Mouse (Mus musculus): ENCODE results near the gene Exosc5. TPM values are rescaled to one million over a fixed set of nuclear protein-coding genes. Genes with fewer than 3 reads are reported as not detected.
A peak's percentile ranks its signal among the peaks of the same experiment; 100 is the strongest.

Gene Exosc5
- polyA plus RNA-seq, 1 experiment from 2014 or later: 64.7 TPM

DNA sequence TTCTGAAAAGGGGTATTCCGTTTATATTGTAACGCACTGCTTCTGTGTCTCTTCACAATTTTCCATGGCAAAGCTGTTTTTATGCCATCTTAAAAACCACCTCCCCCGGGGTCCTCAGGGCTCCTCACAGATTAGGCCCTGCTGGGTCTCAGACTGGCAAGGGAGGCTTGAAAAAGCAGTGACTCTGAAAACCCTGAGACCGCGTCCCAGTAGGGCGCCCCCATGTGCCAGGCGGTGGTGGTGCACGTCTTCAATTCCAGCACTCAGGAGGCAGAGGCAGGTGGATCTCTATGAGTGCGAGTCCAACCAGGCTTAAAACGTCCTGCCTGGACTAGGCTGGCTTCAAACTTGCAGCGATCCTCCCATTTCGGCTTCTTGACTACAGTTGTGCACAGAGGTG lies 41.8 kb downstream of the Exosc5 start:
- peaks cover 11% of the 10 kb centered on the region for H3K4me1 ChIP-seq
- H3K4me2 ChIP-seq: no peak overlapping the region
- peaks cover 15% of the 10 kb centered on the region for H3K27me3 ChIP-seq
- no peak for ATAC-seq (ENCODE audit: insufficient number of reproducible peaks, low FRiP score, low TSS enrichment, low read depth)
- peaks cover 8% of the 10 kb centered on the region; the same call in 1 of the 2 replicates for H3K36me3 ChIP-seq
- H3K27ac ChIP-seq: no peak overlapping the region
- WGBS: 78% methylated on average over 12 of the region's 12 CpGs
- H3K9me3 ChIP-seq: no peaks in the 10 kb centered on the region
- no peak overlapping the region for H3K9ac ChIP-seq
- H3K4me3 ChIP-seq: no peak overlapping the region

DNA sequence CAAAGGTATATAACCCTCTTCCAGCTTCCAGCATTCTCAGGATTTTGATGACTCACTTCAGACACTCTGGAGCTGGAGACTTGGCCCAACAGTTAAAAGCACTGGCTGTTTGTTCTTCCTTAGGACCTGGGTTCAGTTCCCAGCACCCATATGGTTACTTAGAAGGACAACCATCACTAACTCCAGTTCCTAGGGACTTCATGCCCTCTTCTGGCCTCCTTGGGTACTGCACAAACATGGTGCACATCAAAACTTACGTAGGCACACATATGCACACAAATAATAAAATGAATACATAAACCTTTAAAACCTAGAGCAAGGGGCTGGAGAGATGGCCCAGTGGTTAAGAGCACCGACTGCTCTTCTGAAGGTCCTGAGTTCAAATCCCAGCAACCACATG lies 43.4 kb downstream of the Exosc5 start:
- 88% methylated on average over 2 of the region's 2 CpGs for WGBS
- peaks cover 4% of the 10 kb centered on the region; the same call in 1 of the 2 replicates for H3K36me3 ChIP-seq
- no peak for ATAC-seq (ENCODE audit: insufficient number of reproducible peaks, low FRiP score, low TSS enrichment, low read depth)

DNA sequence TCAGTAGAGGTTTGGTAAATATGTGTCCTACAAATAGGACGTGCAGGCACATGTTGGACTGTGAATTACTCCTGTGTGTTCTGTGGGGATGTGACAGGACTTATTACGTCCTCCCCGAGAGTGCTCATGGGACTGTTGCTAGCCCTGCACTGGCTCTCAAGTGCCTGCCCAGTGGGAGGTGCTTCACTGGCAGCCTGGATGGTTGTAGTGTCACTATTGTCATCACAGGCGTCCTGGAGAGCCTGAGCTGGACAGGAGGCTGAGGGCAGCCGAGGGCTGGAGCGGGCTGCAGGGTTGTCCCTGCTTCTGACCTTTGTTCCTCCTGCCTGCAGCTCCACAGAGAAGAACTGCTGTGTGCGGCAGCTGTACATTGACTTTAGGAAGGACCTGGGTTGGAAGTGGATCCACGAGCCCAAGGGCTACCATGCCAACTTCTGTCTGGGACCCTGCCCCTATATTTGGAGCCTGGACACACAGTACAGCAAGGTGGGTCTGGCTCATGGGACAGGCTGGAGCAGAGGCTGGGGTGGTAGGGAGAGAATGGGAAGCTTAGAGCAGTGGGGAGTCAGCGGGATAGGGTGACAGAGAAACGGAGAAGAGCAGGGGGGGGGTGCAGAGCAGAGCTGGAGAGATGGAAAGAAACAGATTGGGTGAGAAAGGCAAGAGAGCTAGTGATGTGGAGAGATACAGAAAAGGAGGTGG lies 45.0 kb downstream of the Exosc5 start:
- ATAC-seq (ENCODE audit: insufficient number of reproducible peaks, low FRiP score, low TSS enrichment, low read depth): no peak
- H3K9ac ChIP-seq: no peak overlapping the region
- H3K27ac ChIP-seq: no peak overlapping the region
- 0 out of 2 replicates have a peak, but pooled peaks cover 4% of the 10 kb centered on the region for H3K36me3 ChIP-seq
- H3K27me3 ChIP-seq: peaks cover 15% of the 10 kb centered on the region
- peaks cover 26% of the 10 kb centered on the region for H3K4me1 ChIP-seq
- H3K4me2 ChIP-seq: no peak overlapping the region
- no peaks in the 10 kb centered on the region for H3K9me3 ChIP-seq
- H3K4me3 ChIP-seq: no peak overlapping the region
- 36% methylated on average over 10 of the region's 10 CpGs for WGBS

More for the DNA sequence above, 43.4 kb downstream of the Exosc5 start:
- H3K4me2 ChIP-seq: no peak overlapping the region
- H3K4me3 ChIP-seq: no peak overlapping the region
- H3K27ac ChIP-seq: no peak overlapping the region
- no peak overlapping the region for H3K9ac ChIP-seq
- no peaks in the 10 kb centered on the region for H3K9me3 ChIP-seq
- peaks cover 15% of the 10 kb centered on the region for H3K27me3 ChIP-seq
- peaks cover 15% of the 10 kb centered on the region for H3K4me1 ChIP-seq

DNA sequence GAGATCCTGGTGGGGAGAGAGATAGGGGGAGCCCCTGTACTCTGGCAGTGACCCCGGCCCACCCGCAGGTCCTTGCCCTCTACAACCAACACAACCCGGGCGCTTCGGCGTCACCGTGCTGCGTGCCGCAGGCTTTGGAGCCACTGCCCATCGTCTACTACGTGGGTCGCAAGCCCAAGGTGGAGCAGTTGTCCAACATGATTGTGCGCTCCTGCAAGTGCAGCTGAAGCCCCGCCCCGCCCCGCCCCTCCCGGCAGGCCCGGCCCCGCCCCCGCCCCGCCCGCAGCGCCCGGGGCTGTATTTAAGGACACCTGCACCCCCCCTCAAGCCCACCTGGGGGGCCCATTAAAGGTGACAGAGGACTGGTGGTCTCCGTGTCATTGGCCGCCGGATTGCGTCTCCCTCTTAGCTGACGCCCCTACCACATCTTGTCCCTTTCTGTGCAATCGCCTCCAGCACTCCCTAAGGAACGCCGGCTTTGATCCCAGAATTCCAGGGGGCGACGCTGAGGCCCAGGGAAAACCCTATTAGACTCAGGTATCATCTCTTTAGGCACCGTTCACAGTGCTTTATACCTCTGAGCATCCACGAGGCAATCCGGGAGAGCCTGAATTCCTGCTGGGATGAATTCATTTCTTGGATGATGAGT lies 45.9 kb downstream of the Exosc5 start:
- ATAC-seq (ENCODE audit: insufficient number of reproducible peaks, low FRiP score, low TSS enrichment, low read depth): no peak
- WGBS: 8% methylated on average over 35 of the region's 37 CpGs
- Histone ChIP-seq H3K4me2 (peak overlapping the region; percentile 39), H3K9me3 (no peaks in the 10 kb centered on the region), H3K36me3 (0 out of 2 replicates have a peak, but pooled peaks cover 4% of the 10 kb centered on the region), H3K4me1 (peaks cover 27% of the 10 kb centered on the region), H3K4me3 (peak overlapping the region; percentile 5; the same call in 1 of the 2 replicates), H3K27me3 (peaks cover 15% of the 10 kb centered on the region), H3K27ac (no peak overlapping the region), H3K9ac (no peak overlapping the region)

DNA sequence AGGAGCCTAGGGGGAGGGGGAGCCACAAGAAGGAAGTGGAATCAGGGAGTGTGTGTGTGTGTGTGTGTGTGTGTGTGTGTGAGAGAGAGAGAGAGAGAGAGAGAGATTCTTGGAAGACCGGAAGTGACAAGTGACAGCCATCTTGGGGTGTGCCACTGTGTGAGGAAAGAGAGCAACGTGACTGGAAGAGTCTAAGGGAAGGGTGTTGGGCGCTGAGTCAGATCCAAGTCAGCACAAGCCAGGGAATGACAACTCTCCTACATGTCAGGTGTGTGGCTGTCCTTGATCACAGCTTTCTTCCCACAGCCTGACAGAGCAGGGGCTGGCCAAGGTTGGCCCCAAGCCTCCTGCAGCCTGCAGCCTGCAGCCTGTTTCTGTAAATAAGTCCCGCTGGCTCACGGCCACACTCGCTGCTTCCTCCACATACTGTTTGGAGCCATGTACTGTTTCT lies 46.9 kb downstream of the Exosc5 start:
- 61% methylated on average over 6 of the region's 6 CpGs for WGBS
- H3K36me3 ChIP-seq: 0 out of 2 replicates have a peak, but pooled peaks cover 4% of the 10 kb centered on the region
- ATAC-seq (ENCODE audit: insufficient number of reproducible peaks, low FRiP score, low TSS enrichment, low read depth): no peak

DNA sequence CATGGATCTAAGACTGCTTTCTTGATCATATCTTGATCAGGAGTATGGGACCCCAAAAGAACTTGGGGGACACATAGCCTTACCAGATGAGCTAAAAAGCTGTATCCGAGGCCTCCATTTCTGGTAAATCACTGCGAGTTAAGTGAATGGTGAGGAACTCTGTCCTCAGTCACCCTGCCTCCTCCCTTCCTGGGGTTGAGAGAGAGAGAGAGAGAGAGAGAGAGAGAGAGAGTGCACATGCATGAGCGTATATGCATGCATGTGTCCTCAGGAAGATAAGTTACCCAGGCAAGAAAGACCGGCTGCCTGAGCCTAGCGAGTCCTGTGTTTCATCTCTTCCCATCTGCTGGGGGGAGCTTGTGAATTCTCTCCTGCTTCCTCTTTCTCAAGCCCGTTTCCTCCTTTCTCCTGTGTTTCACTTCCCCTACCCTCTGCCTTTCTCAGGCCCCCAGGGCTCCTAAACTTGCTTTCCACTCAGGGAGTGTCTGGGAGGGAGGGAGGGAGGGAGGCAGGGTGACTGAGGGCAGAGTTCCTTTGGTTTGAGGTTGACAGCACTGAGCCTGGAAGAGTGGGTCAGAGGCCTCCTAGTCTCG lies 47.7 kb downstream of the Exosc5 start:
- Histone ChIP-seq H3K36me3 (0 out of 2 replicates have a peak, but pooled peaks cover 4% of the 10 kb centered on the region), H3K4me1 (peaks cover 45% of the 10 kb centered on the region), H3K9me3 (no peaks in the 10 kb centered on the region), H3K27ac (no peak overlapping the region; the same call in 1 of the 2 replicates), H3K4me2 (no peak overlapping the region), H3K9ac (no peak overlapping the region), H3K27me3 (peaks cover 15% of the 10 kb centered on the region), H3K4me3 (no peak overlapping the region)
- no peak for ATAC-seq (ENCODE audit: insufficient number of reproducible peaks, low FRiP score, low TSS enrichment, low read depth)
- WGBS: 52% methylated on average over 7 of the region's 7 CpGs

More for the DNA sequence above, 46.9 kb downstream of the Exosc5 start:
- Histone ChIP-seq H3K27ac (no peak overlapping the region), H3K4me3 (no peak overlapping the region), H3K27me3 (peaks cover 15% of the 10 kb centered on the region), H3K4me1 (peaks cover 37% of the 10 kb centered on the region), H3K9me3 (no peaks in the 10 kb centered on the region), H3K9ac (no peak overlapping the region), H3K4me2 (no peak overlapping the region)

DNA sequence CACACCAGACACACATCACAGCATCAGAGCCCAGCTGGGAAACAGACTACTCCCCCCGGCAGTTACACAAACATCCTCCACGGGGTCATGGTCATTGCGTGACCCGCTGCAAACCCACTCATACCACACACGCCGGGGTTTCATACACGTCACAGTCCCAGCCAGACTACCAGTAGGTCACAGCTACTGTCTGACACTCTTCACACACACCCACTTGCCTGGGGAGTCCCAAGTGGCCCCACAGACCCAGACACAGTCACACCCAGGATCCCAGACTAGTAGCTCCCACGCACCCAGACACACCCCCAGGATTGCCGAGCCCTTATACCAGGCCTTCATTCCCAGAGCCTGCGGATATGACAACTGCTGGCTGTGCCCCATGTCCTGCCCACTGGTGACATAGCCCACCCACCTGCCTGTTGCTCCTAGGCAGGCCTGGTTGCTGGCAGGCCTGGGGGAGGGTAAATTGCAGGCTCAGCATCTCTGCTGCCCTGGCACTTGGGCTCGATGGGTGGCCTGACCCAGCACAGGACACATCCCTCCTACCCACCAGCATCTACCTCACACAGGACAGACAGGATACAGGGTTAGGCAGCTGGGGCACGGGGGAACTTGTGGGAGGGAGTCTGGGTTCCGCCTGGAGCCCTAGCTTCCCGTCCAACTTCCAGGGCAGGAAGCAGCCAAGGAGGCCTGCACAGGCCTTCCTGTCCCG lies 48.8 kb downstream of the Exosc5 start:
- Histone ChIP-seq H3K9me3 (no peaks in the 10 kb centered on the region), H3K27me3 (peaks cover 15% of the 10 kb centered on the region), H3K4me3 (no peak overlapping the region), H3K27ac (peak overlapping the region; percentile 59), H3K9ac (no peak overlapping the region), H3K36me3 (peaks cover 7% of the 10 kb centered on the region), H3K4me2 (no peak overlapping the region), H3K4me1 (peaks cover 56% of the 10 kb centered on the region)
- WGBS: 55% methylated on average over 15 of the region's 15 CpGs
- ATAC-seq (ENCODE audit: insufficient number of reproducible peaks, low FRiP score, low TSS enrichment, low read depth): no peak

DNA sequence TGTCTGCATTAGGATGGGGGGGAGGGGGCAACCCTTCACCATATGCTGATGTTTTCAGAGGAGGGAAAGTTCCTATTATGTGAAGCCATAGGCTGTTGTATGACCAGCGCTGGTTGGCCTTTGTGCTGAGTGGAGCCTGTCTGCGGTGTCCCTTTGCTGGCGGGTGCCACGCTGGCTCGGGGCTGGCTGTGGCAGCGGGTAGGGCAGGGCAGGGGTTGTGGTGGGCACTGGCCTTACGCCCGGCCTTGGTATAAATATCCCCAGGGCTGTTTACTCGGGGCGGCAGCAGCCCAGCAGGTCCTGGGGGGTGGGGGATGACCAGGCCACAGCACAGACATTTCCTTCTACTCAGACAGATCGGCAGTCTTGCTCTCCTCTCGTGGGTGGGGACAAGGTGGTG lies 51.0 kb downstream of the Exosc5 start:
- no peak overlapping the region for H3K9ac ChIP-seq
- H3K9me3 ChIP-seq: no peaks in the 10 kb centered on the region
- H3K27me3 ChIP-seq: 0 out of 2 replicates have a peak, but pooled peaks cover 3% of the 10 kb centered on the region
- peaks cover 29% of the 10 kb centered on the region for H3K36me3 ChIP-seq
- ATAC-seq (ENCODE audit: insufficient number of reproducible peaks, low FRiP score, low TSS enrichment, low read depth): no peak
- peak overlapping the region; percentile 10; the same call in 1 of the 2 replicates for H3K4me2 ChIP-seq
- WGBS: 10% methylated on average over 12 of the region's 12 CpGs
- H3K4me1 ChIP-seq: peaks cover 49% of the 10 kb centered on the region
- peak overlapping the region; percentile 43; the same call in 1 of the 2 replicates for H3K27ac ChIP-seq
- H3K4me3 ChIP-seq: no peak overlapping the region

DNA sequence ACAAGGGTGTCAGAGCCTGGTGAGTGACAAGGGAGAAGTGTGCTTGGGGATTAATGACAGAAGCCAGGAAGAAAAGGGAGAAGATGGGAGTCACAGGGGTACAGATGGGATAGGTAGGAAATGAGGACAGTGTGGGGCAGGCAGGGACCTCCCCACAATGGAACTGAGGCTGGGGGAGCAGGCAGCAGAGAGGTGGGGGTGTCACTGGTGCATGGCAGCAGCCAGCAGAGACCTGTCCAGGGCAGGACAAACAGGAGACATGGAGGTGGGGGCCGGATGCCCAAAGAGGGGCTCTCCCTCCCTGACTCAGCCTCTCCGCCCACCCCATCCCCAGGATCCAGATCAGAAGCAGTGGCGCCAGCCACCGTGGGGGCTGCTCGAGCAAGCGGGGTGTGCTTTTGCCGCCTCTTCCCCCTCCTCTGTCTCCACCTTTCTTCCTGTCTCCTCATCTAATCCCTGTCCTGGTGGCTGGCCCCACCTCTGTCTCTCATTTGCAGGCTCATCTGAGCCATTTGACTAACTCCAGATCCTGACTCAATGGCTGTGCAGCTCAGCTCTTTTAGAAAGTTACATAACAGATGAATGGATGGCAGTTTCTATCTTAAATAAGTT lies 51.7 kb downstream of the Exosc5 start:
- 4% methylated on average over 7 of the region's 7 CpGs for WGBS
- Histone ChIP-seq H3K36me3 (peaks cover 36% of the 10 kb centered on the region), H3K27me3 (no peaks in the 10 kb centered on the region), H3K9me3 (no peaks in the 10 kb centered on the region), H3K27ac (0 out of 2 replicates have a peak overlapping the region, but pooled peaks have one; percentile 22), H3K4me1 (peaks cover 47% of the 10 kb centered on the region), H3K4me3 (no peak overlapping the region), H3K9ac (no peak overlapping the region), H3K4me2 (peak overlapping the region; percentile 10; the same call in 1 of the 2 replicates)
- no peak for ATAC-seq (ENCODE audit: insufficient number of reproducible peaks, low FRiP score, low TSS enrichment, low read depth)

DNA sequence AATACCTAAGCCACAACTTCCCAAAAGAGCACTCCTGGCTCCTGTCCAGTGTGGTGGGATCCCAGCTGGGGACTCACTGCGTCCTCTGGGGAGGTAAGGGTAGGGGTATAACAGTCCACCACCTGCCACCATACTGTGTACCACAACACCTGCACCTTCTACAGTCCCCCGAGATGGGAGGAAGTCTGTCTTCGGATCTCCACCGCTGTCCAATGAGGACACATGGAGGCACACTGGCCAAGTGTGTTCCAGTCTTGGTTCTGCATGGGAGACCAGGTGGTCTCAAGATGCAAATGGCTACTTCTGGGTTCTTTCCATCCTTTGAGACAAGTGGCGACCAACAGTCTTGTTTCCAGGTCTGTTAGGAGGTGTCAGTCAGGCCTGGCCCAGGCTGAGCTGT lies 52.2 kb downstream of the Exosc5 start:
- H3K27ac ChIP-seq: peak overlapping the region; percentile 61
- peak overlapping the region; percentile 10; the same call in 1 of the 2 replicates for H3K4me2 ChIP-seq
- H3K9ac ChIP-seq: no peak overlapping the region
- H3K36me3 ChIP-seq: peaks cover 41% of the 10 kb centered on the region
- H3K27me3 ChIP-seq: no peaks in the 10 kb centered on the region
- no peaks in the 10 kb centered on the region for H3K9me3 ChIP-seq
- H3K4me3 ChIP-seq: no peak overlapping the region
- H3K4me1 ChIP-seq: peaks cover 47% of the 10 kb centered on the region
- no peak for ATAC-seq (ENCODE audit: insufficient number of reproducible peaks, low FRiP score, low TSS enrichment, low read depth)
- WGBS: 47% methylated on average over 5 of the region's 5 CpGs

DNA sequence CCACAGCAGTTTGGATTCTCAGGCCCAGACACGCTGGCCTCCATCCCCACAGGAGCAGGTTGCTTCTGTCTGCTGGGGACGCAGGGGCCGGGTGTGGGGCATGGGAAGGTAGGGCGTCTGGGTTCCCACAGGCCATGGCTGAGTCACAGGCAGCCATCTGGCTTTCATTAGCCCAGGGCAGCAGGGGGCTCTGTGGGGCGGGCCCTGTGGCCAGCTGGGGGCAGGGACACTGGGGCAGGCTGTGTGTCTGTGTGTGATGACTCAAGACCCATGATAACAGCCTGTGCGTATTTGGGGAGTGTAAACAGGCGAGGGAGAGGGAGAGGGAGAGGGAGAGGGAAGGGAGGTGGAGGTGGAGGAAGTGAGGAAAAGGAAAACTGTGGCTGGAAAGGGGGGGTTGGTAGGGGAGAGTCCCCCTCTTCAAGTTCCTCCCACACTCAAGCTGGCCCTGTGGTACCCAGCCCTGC lies 52.8 kb downstream of the Exosc5 start:
- ATAC-seq (ENCODE audit: insufficient number of reproducible peaks, low FRiP score, low TSS enrichment, low read depth): 0 out of 2 replicates have a peak, but pooled peaks have one; percentile 16
- H3K27ac ChIP-seq: peak overlapping the region; percentile 61

More for the DNA sequence above, 52.8 kb downstream of the Exosc5 start:
- H3K4me3 ChIP-seq: no peak overlapping the region
- WGBS: 16% methylated on average over 7 of the region's 7 CpGs
- peaks cover 45% of the 10 kb centered on the region for H3K36me3 ChIP-seq
- H3K9me3 ChIP-seq: no peaks in the 10 kb centered on the region
- H3K9ac ChIP-seq: no peak overlapping the region
- no peaks in the 10 kb centered on the region for H3K27me3 ChIP-seq
- no peak overlapping the region for H3K4me2 ChIP-seq
- H3K4me1 ChIP-seq: peaks cover 47% of the 10 kb centered on the region
